Mouse (Mus musculus) embryo, embryonic 11.5 days (tissue): Measurements from ENCODE around the gene Tlx2.
A peak's percentile ranks its signal among the peaks of the same experiment; 100 is the strongest.

ENCODE experiments used
- DNase-seq: peaks from one replicate; pipeline ENCODE4 v3.0.0-alpha.2; 2012; ENCODE audit warnings: low read depth, low spot score

Tlx2 gene

DNA sequence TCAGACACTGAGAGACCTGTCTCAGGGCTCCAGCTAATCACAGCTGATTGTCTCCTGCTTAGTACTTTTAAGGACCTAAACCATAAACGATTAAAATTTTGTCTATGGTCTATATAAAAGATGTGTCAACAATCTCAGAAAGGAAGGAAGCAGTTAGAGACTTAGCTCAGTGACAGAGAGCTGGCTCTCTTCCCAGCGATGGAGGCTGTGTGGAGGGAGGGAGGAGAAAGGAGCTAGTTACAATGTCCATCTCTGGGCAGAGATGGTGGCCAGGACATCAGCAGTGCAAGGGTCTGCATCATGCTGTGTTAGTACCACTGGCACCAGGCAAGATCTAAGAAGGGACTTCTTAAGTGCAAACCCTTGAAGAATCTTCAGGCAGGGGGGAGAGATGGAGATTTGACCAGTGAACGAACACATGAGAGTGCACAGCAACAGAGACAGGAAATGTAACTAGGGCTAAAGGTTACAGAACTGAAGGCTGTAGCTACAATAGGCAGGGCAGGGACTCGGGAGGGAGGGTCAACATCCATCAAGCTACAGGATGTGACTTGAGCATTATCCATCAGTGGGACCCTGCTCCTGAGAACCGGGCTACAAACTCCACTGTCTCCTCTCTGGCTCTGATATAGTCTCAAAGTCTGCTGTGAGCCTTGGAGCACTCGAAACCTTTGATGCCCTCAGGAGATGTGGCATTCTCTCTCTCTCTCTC lies 22.5 kb upstream of the Tlx2 start:
- no peak for DNase-seq

DNA sequence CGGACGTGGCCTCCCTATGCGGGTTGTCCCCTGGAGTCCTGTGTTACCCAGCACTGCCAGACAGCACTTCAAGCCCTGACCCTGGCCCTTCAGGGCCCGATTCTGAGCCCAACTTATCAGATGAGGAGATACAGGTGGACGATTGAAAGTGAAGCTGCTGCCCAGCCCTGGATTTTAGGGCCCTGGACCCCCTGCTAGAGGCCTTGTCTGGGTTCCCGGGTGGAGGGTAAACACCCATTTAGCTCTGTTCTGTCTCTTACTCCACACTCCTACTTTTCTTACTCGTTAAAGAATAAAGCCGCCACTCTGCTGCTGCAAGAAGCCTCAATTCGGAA lies 17.8 kb upstream of the Tlx2 start:
- DNase-seq: no peak

DNA sequence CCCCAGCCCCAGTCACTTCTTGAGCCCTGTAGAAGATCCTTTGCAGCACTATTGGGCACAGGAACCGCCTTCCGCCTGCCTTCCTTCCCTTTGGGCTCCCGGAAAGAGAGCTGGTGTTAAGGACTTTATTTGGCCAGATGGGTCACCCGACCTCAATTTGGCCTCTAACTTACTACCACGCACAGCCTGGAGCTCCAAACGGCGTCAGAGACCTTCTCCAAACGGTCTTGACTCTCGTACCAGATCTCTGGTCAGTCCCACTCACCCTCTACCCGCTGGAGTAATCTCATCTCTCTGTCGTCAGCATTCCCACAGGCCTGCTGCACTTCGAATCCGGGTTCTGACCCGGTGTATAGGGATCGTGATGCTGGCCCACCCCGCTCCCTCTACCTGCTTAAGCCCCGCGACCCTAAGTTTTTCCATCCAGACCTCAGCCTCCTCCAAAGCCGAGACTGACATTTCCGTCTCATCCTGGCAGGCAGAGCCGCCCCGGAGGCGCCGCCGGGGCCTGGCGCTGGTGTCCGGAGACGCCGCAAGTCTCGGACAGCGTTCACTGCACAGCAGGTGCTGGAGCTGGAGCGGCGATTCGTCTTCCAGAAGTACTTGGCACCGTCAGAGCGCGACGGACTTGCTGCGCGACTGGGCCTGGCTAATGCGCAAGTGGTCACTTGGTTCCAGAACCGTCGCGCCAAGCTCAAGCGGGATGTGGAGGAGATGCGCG lies 17.3 kb upstream of the Tlx2 start:
- no peak for DNase-seq

DNA sequence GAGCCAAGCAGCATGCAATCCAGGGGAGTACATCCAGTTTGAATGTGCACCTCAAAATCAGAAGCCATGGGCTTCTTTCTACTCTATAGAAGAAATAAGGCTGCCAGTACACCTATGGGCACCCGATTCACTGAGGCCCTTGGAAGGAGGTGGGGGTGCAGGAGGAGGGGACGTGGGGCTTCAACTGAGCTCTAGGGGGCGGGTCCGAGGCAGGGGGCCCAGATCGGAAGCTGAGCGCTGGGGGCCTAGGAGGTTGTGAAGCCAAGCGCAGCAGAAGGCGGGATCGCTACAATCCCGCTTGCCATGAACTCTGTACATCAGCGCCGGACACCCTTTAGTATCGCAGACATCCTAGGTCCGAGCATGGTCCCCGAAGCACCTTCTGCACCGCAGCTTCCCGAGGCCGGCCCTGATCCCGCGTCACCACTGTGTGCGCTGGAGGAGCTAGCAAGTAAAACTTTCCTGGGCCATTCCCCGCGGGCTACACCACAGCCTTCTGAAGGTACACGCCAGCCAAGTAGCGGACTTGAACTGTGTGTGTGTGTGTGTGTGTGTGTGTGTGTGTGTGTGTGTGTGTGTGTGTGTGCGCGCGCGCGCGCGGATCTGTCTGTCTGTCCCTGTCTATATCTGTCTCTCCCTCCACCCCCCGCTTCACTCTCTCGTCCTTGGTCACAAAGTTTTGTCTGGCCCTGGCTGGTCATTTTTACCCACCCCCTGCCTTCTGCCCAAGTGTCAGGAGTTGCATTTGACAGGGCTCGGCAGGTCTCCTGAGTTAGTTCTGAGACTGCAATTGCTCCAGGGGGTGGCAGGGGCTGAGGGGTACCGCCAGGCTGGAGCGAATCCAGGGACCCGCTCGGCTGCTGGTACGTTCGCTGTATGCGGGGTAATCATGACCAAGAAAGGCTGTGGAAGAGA lies 16.3 kb upstream of the Tlx2 start, which contains the start of gene Lbx2:
Gene Lbx2 (plus strand): TSS at position 247 of the 915 bp plus-strand sequence.
- DNase-seq: no peak

DNA sequence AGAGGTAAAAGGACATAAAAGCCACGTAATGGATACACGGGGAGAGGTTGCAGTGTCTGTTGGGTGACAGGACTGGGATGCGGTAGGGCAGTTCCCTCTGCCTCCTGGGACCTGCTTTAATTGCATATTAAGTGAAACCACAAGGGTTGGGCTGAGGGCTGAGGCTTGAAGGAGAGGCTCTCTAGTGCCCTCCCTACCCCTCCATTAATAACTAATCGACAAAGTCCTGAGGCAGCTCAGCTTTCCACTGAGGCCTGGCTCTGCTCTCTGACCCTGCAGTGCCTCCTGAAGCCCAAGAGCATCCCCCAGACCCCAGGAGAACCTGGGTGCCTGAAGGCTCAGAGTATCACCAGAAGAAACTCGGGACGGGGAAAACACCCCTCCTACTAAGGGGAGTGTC lies 14.4 kb upstream of the Tlx2 start:
- DNase-seq: no peak

DNA sequence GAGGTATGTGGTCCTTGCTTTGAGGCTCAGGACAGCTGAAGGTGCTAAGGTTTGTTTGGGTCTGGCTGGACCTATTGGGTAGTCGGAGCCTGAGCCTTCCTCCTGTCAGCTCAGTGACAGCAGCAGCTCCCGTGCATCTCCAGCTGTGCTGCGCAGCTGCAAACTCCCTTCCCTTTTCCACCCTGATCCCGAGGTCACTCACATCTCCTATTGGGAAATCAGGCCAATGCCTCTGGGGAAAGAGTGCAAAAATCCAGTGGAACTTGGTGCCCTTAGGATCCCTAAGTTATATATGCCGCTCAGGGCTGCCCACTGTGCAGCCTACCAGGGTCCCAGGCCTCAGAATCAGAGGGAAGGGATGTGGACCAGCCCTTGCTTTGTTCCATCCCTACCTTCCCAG lies 13.4 kb upstream of the Tlx2 start:
- no peak for DNase-seq

DNA sequence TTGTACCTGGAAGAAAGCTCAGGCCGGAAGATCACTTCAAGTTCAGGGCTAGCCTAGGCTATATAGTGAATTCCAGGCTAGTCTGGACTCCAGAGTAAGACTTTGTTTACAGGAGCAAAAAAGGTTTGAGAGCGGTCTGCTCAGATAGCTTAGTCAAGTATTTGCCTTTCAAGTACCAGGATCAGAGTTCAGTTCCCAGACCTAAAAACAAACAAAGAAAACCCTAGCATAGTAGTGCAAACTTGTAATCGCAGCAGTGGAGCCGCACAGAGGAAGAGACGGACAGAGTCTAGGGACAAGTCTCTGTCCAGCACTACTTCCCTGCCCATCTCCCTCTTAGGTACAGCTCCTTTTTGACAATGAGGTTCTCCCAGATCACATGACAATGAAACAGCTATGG lies 10.1 kb upstream of the Tlx2 start:
- no peak for DNase-seq

DNA sequence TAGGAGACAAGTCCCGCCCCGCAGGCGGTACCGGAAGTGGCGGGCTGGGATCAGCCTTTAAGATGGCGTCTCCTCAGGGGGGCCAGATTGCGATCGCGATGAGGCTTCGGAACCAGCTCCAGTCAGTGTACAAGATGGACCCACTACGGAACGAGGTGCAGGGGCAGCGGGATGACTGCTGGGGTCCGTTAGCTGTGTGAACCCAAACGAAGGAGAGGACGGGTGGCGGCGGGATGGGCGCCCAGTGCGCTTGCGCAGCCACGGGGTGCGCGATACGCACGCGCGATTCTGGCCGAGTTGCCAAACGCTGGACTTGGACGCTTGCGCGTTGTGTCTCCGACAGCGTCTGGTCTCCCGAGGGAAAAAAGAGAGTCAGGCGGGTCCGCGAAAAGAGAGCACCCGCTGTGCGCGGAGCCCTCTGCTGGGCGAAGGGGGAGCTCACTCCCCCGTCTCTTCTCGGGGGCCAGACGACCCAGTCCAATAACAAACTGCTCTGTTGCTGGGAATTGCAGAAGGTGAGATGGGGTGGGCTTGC lies 8.3 kb upstream of the Tlx2 start:
- peak; percentile 99 for DNase-seq

DNA sequence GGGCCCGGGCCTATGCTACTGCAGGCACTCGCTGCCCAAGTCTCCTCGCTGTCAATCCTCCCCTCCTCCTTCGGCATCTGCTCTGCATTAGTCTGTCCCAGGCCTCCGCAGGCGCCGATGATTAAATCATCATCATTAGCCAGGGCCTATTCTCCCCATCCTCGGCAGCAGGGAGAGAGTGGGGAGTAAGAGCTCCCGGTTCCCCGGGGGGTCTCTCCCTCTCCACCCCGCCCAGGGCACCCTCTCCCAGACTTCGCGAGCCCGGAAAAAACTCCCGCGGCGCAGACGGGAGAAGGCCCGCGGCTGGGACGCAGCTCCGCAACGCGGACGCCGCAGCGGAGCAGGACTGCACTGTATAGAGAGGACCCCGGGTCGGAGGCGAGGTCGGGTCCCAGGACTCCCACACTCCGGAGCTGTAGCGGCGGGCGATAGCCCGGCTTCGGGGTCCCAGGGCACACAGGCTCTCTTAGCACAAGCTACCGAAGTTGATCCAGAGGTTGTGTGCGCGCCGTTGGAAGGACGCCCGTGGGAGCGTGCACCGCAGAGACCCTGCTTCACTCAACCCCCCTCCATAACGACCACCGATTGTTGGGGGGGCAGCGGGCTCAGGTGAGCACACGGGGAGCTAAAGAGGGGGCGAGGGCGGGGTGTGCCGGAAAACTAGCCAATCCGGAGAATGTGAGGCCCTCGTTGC lies 7.7 kb upstream of the Tlx2 start, which contains the start of gene Pcgf1:
Gene Pcgf1 (plus strand): TSS at position 240 of the 694 bp plus-strand sequence.
- no peak for DNase-seq

DNA sequence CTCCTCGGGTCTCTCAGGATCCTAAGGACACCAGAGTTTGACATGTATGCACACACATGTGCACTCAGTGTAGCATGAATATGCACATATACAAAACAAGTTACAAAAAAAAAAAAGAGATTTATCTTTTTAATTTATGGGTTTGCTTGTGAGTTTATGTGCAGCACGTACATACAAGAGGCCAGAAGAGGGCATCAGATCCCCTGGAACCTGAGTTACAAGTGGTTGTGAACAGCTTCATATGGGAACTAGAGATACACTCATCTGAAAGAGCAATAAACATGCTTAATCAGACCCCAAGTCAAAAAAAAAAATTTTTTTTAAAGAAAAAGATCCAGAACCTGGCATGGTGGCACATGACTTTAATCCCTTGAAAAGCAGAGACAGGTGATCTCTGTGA lies 4.9 kb upstream of the Tlx2 start:
- DNase-seq: no peak

DNA sequence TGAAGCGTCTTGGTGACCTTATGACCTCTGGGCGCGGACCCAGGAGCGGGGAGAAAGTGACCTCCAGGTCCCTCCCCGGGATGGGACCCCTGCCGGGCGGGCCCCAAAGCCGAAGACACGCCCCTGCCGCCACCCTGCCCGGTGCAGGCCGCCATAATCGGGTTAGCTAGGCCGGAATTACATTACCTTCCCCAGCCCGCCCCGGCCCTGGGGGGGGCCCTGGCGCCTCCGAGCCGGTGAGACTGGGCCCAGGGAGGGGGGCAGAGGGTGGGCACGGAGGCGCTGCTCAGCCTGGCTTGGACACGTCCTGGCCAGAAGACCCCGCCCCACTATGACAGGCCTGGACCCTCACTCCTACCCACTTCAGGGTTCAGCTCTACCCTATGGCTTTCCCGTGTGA lies 1.1 kb upstream of the Tlx2 start:
- no peak for DNase-seq

DNA sequence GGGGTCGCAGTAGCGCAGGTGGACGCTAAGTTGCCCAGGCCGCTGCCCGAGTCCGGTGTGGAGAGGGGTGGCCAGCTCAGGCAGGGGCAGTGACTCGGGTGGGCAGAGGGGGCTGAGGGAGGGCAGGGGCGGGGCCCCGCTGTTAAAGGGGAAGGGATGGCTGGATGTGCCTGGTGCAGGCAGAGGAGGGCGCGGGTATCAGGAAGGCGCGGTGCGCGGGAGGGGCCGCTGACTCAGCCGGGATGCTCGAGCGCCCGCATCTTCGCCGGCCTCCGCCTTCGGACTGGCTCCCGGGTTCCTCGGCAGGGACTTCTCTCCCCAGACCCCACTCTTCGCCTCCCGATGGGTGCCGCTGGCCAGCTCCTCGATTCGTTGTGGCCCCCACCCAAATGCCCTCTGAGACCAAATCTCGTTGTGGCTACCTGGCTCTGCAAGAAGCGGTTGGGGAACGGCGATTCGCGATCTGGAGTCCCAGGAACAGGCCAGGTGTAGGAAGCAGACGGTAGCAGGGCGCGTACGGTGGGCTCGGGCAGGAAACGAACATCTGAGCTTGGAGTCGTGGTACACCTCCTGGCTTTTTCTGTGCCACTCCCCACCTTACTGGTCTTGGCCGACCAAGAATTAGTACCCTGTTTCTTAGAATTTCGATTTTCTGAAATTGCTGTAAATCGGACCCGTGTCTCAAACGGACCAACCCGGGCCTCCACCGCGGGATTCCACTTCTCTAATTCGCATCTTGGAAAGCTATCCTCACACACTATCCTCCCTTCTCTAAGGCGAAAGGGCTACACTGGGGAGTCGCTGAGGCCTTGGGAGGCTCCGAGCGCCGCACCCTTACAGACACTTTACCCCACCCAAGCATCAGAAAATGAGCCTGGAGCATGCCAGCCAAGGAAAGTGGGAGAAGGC lies 472 bp upstream of the Tlx2 start:
- DNase-seq: no peak

DNA sequence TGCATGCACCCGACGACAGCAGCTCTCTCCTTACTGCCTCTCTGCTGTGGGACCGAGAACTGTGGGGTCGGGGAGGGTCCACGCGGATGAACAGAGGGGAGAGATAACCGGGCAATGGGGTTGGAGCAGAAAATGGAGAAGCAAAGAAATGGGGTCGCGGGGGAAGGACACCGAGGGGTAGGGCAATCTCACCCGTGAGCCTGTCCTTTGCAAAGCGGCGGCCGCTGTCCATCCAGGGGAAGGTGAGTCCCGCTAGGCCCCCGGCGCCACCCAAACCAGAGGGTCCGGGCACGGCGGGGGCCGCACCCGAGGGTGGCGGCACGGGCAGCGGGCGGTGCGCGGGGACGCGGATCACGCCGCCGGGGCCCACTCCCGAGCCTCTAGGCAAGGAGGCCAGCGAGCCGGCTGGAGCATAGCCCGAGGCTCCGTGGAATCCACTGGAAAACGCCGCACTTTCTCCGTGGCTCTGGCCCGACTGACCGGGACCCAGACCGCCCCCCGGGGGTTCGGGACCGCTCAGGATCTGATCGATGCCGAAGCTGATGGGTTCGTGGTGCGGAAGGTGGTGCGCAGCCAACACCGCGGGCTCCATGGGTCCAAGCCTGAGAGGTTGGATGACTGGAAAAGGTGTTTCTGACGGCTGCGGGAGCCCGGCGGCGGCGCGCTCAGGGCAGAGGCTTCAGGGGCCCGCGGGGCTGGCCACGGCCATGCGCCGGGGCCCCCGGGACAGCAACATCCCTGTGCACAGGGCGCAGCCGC lies 426 bp downstream of the Tlx2 start:
- DNase-seq: no peak

DNA sequence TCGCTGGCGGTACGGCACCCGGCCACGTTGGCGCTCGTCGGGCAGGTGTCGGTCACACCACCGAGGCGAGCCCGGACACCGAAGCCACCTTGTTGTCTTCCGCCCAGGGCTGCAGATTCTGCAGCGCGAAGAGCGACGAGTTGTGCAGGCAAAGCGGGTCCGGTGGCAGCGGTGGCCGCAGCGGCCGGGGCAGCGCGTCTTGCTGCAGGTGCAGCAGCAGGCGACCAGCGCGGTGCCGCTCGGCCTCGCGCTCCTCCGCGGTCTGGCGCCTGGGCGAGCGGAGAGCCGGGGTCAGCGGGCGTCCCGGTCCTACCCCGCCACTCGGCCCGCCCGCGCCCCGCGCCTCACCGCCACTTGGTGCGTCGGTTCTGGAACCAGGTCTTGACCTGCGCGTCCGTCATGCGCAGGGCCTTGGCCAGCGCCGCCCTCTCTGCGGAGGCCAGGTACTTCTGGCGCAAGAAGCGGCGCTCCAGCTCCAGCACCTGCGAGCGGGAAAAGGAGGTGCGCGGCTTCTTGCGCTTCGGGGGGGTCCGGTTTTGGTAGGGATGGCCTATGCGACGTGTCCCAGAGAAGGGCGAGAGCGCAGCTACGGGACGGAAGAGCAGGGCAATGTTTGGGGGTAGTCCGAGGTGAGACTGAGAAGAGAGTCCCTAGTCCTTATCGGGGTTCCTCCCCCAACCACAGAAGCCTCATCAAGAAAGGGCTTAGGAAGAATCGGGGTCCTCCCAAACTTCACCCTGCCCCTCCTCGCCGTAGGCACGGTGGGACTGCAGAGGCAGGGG lies 1.2 kb downstream of the Tlx2 start:
- DNase-seq: no peak

DNA sequence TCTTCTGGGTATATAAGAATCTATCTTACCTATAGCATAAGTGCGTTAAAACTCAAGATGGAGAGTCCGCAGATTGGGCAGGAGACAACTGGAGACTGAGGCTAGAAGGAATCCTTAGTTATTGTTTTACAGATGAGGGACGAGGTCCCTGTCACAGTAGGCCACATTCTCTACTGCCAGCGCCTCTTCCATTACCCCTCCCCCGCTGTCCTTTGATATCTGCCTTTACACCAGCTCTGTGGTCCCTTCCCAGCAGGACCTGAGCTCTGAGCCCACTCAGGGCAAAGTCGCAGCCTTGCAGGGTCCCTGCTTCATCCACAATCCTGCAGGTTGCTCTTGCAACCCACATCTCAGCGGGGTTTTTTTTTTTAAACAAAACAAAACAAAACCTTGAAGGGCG lies 1.9 kb downstream of the Tlx2 start:
- DNase-seq: no peak

DNA sequence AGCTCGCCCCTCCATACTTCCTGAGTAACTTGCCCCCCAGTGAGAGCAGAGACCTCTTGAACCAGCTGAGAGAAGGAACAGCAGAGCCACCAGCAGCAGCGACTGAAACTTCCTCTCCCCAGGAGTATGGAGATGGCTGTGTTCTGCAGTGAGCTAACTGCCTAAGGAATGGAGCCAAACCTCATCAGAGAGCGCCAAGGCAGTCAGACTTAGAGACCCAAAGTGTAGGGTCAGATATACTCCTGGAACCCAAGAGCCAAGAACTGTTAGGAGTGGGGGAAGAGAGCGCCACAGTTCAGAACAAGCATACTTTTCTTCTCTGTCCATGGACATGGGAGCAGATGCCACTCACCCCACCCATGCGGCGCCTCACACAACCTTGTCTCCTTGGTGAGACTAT lies 3.7 kb downstream of the Tlx2 start:
- no peak for DNase-seq

DNA sequence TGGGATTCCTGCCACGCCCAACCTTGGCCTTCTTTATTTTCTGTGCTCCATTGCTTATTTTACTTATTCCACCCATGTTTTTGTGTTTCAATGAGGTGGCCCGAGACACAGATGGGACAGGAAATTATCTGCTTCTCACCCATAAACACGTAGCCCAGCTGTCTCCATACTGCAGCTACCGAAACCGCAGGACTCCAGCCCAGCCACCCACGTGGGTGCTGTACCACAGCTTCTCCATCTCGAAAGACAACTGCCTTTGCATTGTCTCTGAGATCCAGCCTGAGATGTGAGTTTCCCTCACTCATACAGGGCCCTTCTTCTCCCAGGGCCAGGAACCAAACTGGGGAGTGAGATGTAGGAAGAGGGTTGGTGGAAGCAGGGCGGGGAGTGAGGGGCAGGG lies 4.1 kb downstream of the Tlx2 start:
- DNase-seq: no peak

DNA sequence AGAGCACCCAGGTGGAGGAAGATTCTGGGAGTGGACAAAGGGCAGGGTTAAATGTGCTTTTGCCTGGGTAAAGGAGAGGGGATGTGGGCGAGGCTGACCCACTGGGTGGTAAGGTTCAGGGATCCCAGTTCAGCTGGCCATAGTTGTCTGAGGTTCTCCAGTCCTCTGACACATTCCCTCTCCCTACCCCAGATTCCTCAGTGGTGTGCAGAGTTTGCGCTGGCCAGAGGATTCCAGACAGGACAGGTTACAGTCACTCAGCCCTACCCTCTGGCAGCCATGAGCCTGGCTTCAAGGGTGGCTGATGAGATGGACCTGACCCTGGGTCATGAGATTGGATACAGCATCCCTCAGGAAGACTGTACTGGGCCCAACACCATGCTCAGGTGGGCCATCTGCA lies 11.4 kb downstream of the Tlx2 start:
- DNase-seq: no peak

DNA sequence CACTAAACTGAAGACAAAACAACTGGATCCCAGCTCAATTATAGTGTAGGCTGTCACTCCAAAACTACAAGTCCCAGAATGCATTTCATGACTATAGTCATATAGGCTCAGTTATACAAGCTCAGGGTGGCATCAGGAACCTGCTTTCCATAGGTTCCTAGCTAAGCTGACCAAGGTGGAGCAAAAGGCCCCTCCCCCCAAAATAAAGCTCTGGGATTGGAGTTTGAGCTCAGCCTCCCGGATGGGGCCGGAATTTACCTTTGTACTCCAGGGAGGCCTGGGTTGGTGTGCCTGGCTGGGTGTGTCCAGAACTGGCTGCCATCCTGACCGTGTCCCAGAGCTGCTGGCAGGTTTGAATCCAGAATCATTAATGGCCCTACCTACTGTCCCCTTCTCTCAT lies 12.3 kb downstream of the Tlx2 start, which contains the start of gene Dqx1:
Gene Dqx1 (plus strand): TSS at position 55 of the 400 bp plus-strand sequence.
- DNase-seq: no peak
